Mouse (Mus musculus) megakaryocyte, embryonic 14.5 days (primary cell): ENCODE results near the gene C1qtnf7.

Experiments used
- FLI1 ChIP-seq: IDR thresholded peaks from 2 replicates; pipeline ENCODE4 v1.6.1; 2012; ENCODE audit warnings: low read length, inconsistent platforms, mixed read lengths
- GATA1 ChIP-seq: IDR thresholded peaks from 3 replicates; pipeline ENCODE4 v1.6.1; 2012; ENCODE audit warnings: mixed read lengths, low read length, inconsistent platforms, borderline replicate concordance

DNA sequence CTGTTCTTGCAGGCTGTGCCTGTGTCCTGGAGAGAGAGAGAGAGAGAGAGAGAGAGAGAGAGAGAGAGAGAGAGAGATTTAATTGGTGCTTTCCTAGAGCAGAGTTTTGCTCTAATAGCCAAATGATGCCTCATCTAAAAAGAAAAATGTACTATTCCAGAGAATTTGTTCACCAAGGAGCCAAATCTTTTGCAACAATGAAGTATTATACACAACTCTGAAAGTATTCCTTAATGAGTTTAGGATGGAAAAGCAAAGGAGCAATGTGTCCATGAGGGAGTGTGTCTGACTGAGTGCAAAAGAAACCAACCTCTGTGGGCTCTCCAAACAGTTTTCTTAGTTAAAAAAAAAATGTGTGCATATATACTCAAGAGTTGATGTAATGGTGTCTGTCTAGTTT lies 24.5 kb downstream of the C1qtnf7 start:
- TF ChIP-seq GATA1 = no peak
- no peak for TF ChIP-seq FLI1
